Mouse (Mus musculus) thymus, postnatal 10 days (tissue): ENCODE data around the gene Tom1l2.

Experiments used
- DNase-seq, 2 experiments: peaks; one replicate each; pipeline ENCODE4 v3.0.0; 2021; ENCODE audit warnings: low spot score in 2 of 2

The Tom1l2 gene

GRCm38 (mm10) chr11:60232441-60233058, 120.2 kb downstream of the Tom1l2 start:
- peak; percentile 57 to 63 for DNase-seq

- peak; percentile 58 to 73 for DNase-seq
Observed at GRCm38 (mm10) chr11:60231951-60232350, 120.8 kb downstream of the Tom1l2 start.

DNA sequence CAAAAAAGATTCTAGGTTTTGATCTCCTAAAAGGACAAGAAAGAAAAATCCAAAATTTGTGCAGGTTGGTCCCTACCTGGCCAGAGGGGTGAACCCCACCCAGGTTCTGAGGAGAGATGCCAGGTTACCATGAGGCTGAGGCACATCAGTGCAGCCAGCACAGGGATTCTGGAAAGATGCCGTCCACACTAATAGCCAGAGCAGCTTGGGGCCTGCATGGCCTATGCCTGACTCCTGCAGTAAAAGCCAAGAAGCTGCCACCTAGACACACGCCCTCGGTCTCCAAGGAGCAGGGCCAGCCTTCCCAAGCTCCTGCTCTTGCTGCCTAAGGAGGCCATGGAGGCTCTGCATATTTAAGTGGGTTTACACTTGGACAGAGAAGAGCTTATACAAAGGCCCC, 121.4 kb downstream of the Tom1l2 start:
- DNase-seq: no peak

DNA sequence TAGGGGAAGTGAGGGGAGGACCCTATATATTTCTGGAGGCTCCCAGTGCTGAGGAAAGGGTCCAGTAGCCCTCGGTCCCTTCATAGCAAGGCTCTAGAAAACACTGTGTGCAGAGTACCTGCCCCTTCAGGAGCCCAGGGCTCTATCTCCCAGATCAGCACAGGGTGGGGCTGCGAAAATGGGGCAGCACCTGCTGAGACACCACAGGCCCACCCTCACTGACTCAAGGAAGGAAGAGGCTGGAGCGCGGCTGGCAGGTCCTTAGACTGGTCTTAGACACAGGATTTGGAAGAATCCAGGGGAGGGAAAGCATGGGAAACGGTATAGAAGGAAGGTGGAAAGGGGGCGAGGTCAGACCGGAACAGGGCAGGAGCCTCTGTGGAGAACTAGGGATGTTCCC, 122.2 kb downstream of the Tom1l2 start:
- peak; percentile 69 to 75 for DNase-seq

DNA sequence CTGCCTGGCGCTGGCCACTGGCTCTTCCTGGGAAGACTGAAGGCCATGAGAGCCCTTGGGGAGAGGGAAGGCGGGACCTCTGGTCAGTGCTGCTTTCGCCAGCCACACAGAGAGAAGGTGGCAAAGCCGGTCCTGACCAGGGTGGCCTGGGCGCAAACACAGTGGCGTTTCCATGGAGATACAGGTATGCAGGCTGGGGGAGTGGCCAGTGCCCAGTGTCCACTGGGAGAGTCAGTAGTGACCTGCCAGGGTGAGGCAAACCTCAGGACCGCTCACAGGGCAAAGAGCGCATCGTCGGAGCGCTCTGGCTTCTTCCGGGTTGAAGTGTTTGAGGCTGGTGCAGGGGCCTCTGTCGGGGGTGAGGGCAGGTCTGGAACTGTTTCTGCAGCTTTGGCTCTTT, 122.9 kb downstream of the Tom1l2 start:
- peak in 1 of 2 experiments; percentile 6 for DNase-seq

DNA sequence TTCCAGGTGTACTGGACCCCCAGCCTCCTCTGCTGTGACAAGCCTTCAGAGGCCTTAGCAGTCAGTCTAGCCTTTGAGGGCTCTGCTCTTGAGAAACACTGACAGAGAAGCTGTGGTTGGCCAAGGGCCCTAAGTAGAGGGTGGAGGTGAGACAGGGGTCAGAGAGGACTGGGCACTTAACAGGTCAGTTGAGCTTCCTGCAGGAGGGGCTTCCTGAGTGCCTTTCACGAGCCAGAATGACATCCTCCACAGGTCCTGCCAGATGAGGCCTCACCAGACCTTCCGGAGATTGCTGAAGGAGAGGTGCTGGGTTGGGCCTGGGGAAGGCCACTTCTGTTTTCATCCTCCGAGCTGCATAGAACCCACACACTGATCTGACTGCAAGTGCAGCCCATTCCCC, 124.2 kb downstream of the Tom1l2 start:
- DNase-seq: no peak

DNA sequence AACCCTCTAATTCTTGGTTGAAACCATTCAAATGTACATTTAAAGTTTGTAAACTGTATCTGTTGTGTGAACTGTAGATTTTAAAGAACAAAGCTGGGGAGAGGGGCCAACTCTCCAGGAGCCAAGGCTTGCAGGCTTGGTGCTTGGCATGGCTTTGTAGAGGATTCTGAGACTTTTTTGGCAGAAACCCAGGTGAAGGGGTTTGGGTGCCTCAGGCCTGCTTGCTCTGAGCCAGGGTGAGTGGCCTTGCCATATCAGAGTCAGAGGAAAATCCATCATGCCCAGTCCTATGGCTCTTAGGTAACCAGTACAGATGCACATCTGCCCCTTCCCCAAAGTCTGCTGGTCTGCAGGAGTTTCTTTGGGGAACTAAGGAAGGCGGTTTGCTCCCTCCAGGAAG, 126.8 kb downstream of the Tom1l2 start:
- no peak for DNase-seq

GRCm38 (mm10) chr11:60224676-60225075, 128.0 kb downstream of the Tom1l2 start:
- peak; percentile 42 to 60 for DNase-seq

DNA sequence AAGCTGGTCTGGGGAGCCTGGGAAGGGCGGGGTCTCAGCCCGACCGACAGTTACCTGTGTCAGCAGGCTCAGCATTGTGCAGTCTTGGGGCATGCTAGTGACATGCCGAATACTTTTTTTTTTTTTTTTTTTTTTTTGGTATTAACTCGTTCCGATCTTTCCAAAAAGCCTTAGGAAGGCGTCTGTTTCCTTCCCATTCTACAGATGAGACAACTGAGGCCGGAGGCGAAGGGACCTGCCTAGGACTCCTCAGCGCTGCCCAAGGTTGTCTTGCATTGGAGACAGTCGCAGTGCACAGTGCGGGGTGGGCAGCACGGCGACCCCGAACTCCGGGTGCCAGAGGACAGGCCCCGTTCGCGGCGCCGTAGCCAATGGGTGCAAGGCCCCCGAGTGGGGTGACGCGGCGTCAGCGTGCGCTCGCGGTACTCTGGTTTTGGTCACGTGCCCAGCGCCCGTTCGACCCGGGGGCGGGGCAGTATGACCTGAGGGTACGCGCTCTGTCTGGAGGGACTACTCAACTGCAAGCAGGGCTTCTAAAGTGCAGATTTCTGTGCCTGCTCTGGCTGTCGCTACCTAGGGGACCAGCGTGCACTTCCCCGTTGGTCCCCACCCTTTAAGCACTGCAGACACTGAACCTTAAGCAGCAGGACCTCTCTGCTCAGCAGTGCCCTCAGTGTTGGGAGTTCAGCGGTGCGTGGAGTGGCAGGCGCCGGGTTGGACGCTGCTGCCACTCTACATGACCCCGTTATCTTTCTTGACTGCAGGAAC, 130.1 kb downstream of the Tom1l2 start, which contains the start of gene Srebf1:
Gene Srebf1 (minus strand): TSS at position 113 of the 768 bp plus-strand sequence.
- peak; percentile 75 to 81 for DNase-seq

- no peak for DNase-seq
Observed at GRCm38 (mm10) chr11:60222085-60222468, 130.6 kb downstream of the Tom1l2 start.

GRCm38 (mm10) chr11:60221425-60221824, 131.3 kb downstream of the Tom1l2 start:
- DNase-seq: no peak

GRCm38 (mm10) chr11:60220291-60220804, 132.4 kb downstream of the Tom1l2 start:
- DNase-seq: peak; percentile 88 to 96

DNA sequence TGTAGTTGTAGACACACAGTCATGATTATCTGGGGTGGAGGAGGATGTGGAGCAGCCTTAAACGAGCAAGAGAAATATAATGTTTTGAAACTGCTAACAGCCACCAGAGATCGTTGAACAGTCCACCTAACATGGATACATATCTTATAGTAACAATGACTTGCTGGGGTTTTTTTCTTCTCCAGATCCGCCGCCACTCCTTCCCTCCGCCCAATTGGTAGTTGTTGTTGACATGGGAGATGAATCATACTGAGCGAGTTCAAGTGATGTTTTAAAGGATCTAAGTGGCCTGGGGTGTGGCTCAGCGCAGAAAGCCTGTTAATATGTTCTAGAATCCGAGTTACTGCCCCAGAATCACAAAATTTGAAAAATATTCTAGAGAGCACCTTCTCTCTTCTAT, 133.1 kb downstream of the Tom1l2 start:
- no peak for DNase-seq

DNA sequence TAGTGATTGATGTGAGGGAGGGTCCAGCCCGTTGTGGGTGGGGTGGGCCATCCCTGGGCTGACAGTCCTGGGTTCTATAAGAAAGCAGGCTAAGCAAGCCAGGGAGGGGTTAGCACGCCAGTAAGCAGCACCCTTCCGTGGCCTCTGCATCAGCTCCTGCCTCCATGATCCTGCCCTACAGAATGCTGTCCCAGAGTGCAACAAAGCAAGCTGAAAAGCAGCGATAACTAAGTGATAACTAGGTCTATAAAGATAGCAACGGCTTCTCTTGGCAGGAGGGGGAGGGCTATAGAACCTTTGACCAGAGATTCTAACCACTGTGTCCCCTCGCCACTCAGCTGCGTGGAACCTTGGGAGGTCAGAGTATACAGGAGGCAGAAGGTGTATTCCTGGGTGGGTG, 135.2 kb downstream of the Tom1l2 start:
- no peak for DNase-seq

DNA sequence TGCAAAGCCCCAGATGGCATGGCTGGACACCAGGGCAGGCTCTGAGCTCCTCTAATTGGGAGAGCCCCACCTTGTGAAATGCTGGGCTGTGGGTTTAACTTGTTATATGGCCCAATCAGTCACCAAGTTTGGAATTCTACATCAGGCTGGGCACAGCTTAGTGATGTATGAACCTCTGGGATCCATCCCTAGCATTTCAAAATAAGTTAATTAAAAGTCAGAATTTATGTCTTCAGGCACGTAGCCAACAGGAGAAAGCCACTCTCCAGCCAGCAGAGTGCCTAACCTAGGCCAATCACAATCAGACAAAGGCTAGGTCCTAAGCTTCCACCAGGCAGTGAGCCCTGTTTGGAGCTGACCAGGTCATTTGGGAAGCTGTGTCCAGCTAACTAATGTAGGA, 136.0 kb downstream of the Tom1l2 start:
- DNase-seq: no peak

GRCm38 (mm10) chr11:60213266-60213665, 139.4 kb downstream of the Tom1l2 start:
- no peak for DNase-seq

- DNase-seq: no peak
Observed at GRCm38 (mm10) chr11:60211761-60212160, 140.9 kb downstream of the Tom1l2 start.

GRCm38 (mm10) chr11:60211152-60211551, 141.6 kb downstream of the Tom1l2 start:
- no peak for DNase-seq

- peak; percentile 97 to 98 for DNase-seq
Observed at GRCm38 (mm10) chr11:60210305-60210724, 142.4 kb downstream of the Tom1l2 start.

DNA sequence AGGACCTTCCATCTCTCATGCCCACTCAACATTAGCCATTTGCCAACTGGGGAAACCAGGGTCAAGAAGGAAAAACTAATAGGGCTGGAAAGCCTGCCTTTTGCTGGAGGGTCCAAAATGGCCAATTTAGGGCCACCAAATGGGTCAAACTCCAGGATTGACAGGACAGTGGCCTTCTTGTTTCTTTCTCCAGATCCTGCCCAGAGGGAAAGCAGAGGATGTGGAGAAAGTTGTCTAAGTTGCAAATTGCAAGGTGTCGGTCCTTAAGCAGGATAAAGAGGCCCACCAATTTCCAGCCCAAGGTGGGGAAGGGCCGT, 142.8 kb downstream of the Tom1l2 start:
- no peak for DNase-seq

DNA sequence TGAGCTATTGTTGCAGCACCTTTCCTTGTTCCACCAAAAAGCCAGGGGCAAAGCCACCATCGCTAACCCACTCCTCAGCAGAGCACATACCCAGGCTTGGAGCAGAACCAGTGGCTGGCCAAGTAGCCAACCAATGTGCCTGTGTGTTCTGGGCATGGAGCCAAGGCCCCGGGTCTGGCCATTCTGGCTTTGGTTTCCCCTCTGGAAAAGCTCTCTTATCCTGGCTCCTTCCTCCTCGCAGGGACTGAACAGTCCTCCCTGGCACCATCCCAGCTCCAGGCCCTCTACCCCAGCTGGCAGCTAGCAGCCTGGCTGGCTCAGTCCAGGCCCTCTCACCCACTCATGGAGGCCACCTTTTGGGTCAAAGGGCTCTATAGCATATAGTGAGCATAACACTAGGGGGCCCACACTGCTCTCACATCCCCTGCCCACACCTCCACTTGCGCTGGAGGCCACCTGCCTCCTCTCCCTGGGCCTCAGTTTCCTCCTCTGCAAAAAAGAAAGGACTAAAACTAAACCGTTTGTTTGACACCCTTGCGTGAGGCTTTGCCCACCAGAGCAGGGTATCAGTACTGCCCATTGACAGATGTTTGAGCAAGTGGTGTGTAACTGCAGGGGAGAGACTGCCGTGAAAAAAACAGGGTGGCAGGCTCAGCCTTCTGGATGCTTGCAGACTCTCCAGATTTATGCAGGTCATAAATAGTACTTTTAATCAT, 143.3 kb downstream of the Tom1l2 start:
- no peak for DNase-seq

DNA sequence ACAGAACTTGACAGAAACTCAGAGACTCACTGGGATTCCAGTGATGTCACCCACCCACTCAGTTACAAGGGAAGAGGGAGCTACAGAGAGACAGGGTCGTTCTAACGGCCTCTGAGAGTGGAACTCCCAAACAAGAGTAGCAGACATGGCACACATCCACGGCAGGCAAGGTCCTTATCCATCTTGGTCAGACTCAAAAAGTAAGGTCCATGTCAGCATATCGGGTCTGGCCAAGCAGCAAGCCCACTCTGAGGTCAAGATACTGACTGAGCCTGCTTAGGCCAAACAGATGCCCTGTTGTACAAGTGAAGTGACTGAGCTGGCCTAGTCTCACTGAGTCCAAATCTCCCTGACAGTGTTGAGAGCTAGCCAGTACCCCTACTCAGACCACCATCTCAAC, 144.0 kb downstream of the Tom1l2 start:
- no peak for DNase-seq

GRCm38 (mm10) chr11:60208201-60208600, 144.5 kb downstream of the Tom1l2 start:
- no peak for DNase-seq
